Mouse (Mus musculus) intestine, postnatal 0 days (tissue): ENCODE data around the gene Trmo. TPM values are rescaled to one million over a fixed set of nuclear protein-coding genes. Genes with fewer than 3 reads are reported as not detected.

Experiments used
- ATAC-seq: fragments of 200-750 bp; cut with Nextera tagmentation; 2 replicates; pipeline ENCODE4 v1.8.0; 2017; ENCODE audit warnings: mild to moderate bottlenecking, moderate TSS enrichment, moderate library complexity
- H3K27ac ChIP-seq: fragments of 300-500 bp; sonication (generic); 2 replicates; pipeline ENCODE4 v1.5.1; 2014; ENCODE audit warnings: mild to moderate bottlenecking, low read depth, low read length, moderate library complexity
- H3K27me3 ChIP-seq: fragments of 300-500 bp; sonication (generic); replicated peaks from 2 replicates; pipeline ENCODE4 v1.6.1; 2014; ENCODE audit warnings: low read length, mixed read lengths; ENCODE audit not compliant: control insufficient read depth, insufficient read depth
- H3K36me3 ChIP-seq: fragments of 300-500 bp; sonication (generic); 2 replicates; pipeline ENCODE4 v1.6.1; 2014; ENCODE audit warnings: mild to moderate bottlenecking, moderate library complexity; ENCODE audit not compliant: control insufficient read depth, insufficient read depth
- H3K4me1 ChIP-seq: fragments of 300-500 bp; sonication (generic); replicated peaks from 2 replicates; pipeline ENCODE4 v1.6.1; 2014; ENCODE audit warnings: antibody characterized with exemption, low read length, mixed read lengths; ENCODE audit not compliant: control insufficient read depth, insufficient read depth
- H3K4me2 ChIP-seq: fragments of 300-500 bp; sonication (generic); replicated peaks from 2 replicates; pipeline ENCODE4 v1.6.1; 2014; ENCODE audit warnings: low read depth, mild to moderate bottlenecking, moderate library complexity
- H3K4me3 ChIP-seq: fragments of 300-500 bp; sonication (generic); 2 replicates; pipeline ENCODE4 v1.5.1; 2014; ENCODE audit warnings: low read depth, low read length
- H3K9ac ChIP-seq: fragments of 300-500 bp; sonication (generic); 2 replicates; pipeline ENCODE4 v1.6.1; 2014; ENCODE audit warnings: mild to moderate bottlenecking, low read depth, low read length
- H3K9me3 ChIP-seq: fragments of 300-500 bp; sonication (generic); 2 replicates; pipeline ENCODE4 v1.6.1; 2016; ENCODE audit warnings: mixed run types; ENCODE audit not compliant: control insufficient read depth
- CTCF ChIP-seq: sonication (generic); IDR thresholded peaks from 2 replicates; pipeline ENCODE4 v1.5.1; 2016; ENCODE audit warnings: low read depth, mild to moderate bottlenecking, control low read depth, antibody characterized with exemption, moderate library complexity
- WGBS: fragments of 180-500 bp; shearing (Covaris S2); extraction: QIAGEN DNeasy Blood & Tissue Kit; methylation state at CpG from one replicate; pipeline ENCODE4 v1.1.7; 2014; 5-methylcytosine and 5-hydroxymethylcytosine counted together
- polyA plus RNA-seq: library from polyadenylated mRNA; unstranded; fragments of >200 nt; fragmentation: Nextera tagmentation; extraction: Ambion mirVana; gene quantifications from 2 replicates; pipeline ENCODE4 v1.2.1, GENCODE M21; 2015

Trmo gene
- 5.9 and 7.0 TPM in 2 replicates for polyA plus RNA-seq

DNA sequence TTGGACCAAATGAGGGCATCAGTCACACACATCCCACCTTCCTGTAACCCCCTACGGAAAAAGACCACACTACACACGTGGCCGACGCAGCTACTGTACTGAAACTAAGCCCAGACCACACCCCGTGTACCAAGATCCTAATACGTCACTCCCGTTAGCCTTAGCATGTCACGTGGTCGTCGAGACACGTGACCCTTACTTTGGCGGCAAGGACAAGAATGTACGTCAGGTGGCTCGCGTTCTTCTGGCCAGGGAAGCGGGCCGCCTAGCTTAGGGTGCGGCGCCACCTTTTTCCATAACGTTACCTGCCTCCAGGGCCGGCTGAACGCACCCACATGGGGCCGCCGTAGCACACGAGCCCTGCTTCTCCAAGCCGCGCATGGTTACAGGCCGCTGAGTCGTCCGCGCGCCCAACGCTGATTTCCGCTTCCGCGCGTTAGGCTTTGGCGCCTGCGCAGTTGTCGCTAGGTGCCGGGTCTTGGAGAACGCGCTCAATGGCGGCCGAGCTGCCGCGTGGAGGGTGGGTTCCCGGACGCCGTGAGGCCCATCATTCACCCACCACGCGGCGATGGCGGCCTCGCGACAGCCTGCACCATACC, at the start of gene Trmo:
TSS of gene Trmo (minus strand) at position 425 of the 599 bp plus-strand sequence.
- TF ChIP-seq CTCF, result peak; percentile 23; the same call in 1 of the 2 replicates
- no peaks in the 10 kb centered on the region for H3K4me1 ChIP-seq
- WGBS, result under 1% methylated on average over 56 of the region's 56 CpGs

DNA sequence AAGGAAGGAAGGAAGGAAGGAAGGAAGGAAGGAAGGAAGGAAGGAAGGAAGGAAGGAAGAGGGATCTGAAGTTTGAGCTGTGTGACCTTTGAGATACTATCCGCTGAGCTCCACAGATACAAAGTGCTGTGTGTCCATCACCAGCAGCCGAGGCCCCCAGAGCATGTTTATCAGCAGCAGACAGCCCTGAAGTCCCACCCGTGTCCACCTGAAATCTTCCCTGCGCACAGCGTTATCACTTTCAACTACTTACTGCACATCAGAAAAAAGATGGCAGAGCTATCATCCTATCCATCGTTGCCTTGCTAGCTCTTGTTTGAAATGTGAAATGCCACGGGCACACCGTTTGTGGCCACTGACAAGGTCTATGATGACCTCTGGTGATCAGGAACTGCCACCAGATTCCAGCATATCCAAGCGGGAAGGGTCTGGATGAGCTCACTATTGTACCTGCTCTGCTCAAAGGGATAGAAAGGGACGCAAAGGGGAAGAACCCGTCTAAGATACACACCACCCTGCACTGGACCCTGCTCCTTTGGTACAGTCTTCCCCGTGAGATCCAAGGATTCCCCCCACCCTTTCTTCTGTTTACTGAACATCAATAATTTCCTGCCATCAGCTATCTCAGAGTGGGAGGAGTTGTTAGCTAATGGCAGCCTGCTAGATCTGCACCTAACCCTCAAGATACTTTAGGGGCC, 43.3 kb upstream of the Trmo start:
- H3K27ac ChIP-seq, result no peak overlapping the region
- TF ChIP-seq CTCF, result no peak
- no peak for ATAC-seq
- no peaks in the 10 kb centered on the region for H3K36me3 ChIP-seq
- H3K4me1 ChIP-seq, result no peaks in the 10 kb centered on the region
- no peak overlapping the region for H3K4me2 ChIP-seq
- H3K9ac ChIP-seq, result no peak overlapping the region
- no peaks in the 10 kb centered on the region for H3K27me3 ChIP-seq
- 66% methylated on average over 12 of the region's 12 CpGs for WGBS
- H3K9me3 ChIP-seq, result no peaks in the 10 kb centered on the region
- no peak overlapping the region for H3K4me3 ChIP-seq

More for the DNA sequence above, at the start of gene Trmo:
- Histone ChIP-seq H3K4me2 (peak within 1 kb of the TSS; percentile 80), H3K9ac (peak within 1 kb of the TSS; percentile 80), H3K27ac (peak within 1 kb of the TSS; percentile 83), H3K9me3 (no peaks in the 10 kb centered on the region), H3K36me3 (peaks cover 10% of the 10 kb centered on the region; the same call in 1 of the 2 replicates), H3K27me3 (no peaks in the 10 kb centered on the region), H3K4me3 (peak within 1 kb of the TSS; percentile 76)
- peak; percentile 93 for ATAC-seq

DNA sequence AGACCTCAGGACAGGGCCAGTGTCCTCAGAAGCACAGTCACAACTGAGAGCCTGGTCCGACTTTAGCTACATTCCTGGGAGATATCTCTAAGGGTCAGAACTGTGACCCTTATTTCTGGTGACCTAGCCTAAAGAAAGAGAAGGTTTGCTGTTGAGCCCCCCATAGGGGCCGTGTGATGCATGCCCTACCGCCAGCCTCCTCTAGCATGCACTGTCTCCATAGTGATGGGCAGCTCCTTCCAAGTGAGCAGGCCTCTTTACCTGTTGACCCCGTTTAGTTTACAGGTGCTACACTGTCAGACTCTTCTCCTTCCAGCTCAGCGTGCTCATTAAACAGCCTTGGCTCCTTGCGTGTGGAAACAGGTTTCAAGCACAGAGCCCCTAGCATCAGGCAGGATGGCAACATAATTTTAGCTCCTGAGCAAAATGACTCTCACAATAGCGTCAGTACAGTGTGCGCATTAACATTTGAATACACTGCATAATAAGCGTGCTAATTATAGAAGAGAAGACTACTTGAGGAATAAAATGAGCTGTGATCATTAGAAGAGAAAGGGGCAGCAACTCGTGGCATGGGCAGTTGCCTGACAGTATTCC, 39.8 kb upstream of the Trmo start:
- 65% methylated on average over 10 of the region's 10 CpGs for WGBS
- ATAC-seq, result no peak
- no peak for TF ChIP-seq CTCF

DNA sequence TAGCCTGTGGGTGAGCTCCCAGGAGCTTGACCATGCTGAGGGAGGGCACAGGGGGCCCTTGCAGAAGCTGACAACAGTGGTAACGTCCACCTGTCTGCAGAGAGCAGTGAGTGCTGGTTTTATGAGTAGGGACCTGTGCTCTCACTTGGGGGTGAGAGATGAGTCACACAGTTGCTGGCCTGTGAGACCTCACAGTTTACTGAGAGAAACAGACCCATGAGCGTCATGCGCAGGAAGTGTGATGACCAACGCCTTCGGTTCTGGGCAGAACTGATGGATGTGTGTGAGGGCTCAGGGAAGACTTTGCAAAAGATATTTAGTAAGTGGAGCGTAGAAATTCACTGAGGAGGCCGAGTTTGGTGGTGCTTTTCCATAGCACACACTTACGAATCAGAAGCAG, 33.4 kb upstream of the Trmo start:
- 64% methylated on average over 8 of the region's 8 CpGs for WGBS
- Histone ChIP-seq H3K9me3 (no peaks in the 10 kb centered on the region), H3K36me3 (no peaks in the 10 kb centered on the region), H3K4me2 (no peak overlapping the region), H3K4me3 (no peak overlapping the region), H3K9ac (no peak overlapping the region), H3K4me1 (no peaks in the 10 kb centered on the region), H3K27ac (no peak overlapping the region), H3K27me3 (no peaks in the 10 kb centered on the region)
- no peak for ATAC-seq
- TF ChIP-seq CTCF, result no peak

More for the DNA sequence above, 39.8 kb upstream of the Trmo start:
- Histone ChIP-seq H3K9me3 (no peaks in the 10 kb centered on the region), H3K9ac (no peak overlapping the region), H3K4me1 (no peaks in the 10 kb centered on the region), H3K36me3 (no peaks in the 10 kb centered on the region), H3K27me3 (no peaks in the 10 kb centered on the region), H3K27ac (no peak overlapping the region), H3K4me3 (no peak overlapping the region), H3K4me2 (no peak overlapping the region)

DNA sequence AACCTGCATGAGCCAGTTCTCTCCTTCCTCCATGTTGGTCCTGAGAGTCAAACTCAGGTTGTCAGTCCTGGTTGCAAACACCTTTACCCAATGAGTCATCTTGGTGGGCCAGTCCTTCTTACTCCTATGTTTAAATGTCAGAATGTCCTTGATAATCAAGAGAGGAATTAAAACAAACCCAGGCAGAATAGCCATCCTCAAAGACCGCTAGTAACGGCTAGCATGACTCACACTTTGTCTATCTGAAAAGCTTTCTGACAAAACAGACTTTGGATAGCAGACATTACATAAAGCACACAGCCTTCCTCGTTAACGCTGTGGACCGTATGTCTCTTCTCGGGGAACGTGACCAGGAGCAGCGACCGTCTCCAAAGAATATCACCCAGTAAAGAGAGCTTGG, 29.6 kb upstream of the Trmo start:
- no peak overlapping the region for H3K4me3 ChIP-seq
- 71% methylated on average over 9 of the region's 9 CpGs for WGBS
- no peaks in the 10 kb centered on the region for H3K9me3 ChIP-seq
- H3K4me1 ChIP-seq, result no peaks in the 10 kb centered on the region
- TF ChIP-seq CTCF, result no peak
- no peaks in the 10 kb centered on the region for H3K36me3 ChIP-seq
- ATAC-seq, result no peak
- H3K4me2 ChIP-seq, result no peak overlapping the region
- H3K27ac ChIP-seq, result no peak overlapping the region
- H3K27me3 ChIP-seq, result no peaks in the 10 kb centered on the region
- H3K9ac ChIP-seq, result no peak overlapping the region

DNA sequence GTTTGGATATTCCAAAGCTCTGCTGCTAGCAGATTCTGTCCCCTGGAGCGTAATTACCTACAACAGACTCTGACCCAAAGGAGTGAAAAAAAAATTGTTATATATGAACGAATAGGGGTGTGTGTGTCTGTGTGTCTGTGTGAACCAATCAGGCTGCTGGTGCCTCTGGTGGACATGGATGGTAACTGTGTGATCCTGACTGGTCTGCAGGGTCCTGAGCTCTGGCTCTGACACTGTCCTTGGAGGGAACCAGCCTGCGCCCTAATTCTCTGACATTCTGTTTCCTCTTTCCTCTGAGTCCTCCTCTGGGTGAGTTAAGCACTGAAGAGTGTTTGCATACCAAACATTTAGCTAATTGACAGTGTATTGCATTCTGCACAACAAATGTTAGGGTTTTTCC, 28.3 kb upstream of the Trmo start:
- no peak overlapping the region for H3K9ac ChIP-seq
- H3K4me3 ChIP-seq, result no peak overlapping the region
- no peaks in the 10 kb centered on the region for H3K27me3 ChIP-seq
- H3K27ac ChIP-seq, result no peak overlapping the region
- H3K4me2 ChIP-seq, result no peak overlapping the region
- TF ChIP-seq CTCF, result peak; percentile 59
- no peak for ATAC-seq
- 57% methylated on average over 3 of the region's 3 CpGs for WGBS
- H3K36me3 ChIP-seq, result no peaks in the 10 kb centered on the region
- no peaks in the 10 kb centered on the region for H3K9me3 ChIP-seq
- no peaks in the 10 kb centered on the region for H3K4me1 ChIP-seq
